Mouse (Mus musculus): ENCODE measurements around the gene Aldh3b2.
"Not testable (repeated sequence)": the region's sequence is repeated elsewhere in the genome, so short reads cannot be mapped to it uniquely, and the experiment has no call there.

The Aldh3b2 gene

DNA sequence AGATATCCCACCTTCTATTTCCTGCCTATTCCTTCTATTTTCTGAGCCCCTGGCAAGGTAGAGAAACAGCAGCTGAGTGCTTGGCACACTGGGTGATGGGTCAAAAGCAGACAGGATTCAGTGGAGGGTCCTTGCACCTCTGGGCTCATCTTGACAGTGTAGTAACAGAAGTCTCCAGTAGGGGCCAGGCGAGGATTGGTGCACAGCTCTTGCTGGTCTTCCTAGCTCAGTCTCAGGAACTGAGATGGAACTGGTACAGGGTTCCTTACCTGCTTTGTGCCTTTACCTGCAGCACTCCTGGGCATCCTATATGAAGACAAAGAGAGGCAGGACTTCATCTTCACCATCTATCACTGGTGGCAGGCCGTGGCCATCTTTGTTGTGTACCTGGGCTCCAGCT, 25.4 kb upstream of the Aldh3b2 start:
- peak; percentile 54 to 65 for DNase-seq (ENCODE audit: low read depth in 2 of 2, low spot score in 2 of 2)

DNA sequence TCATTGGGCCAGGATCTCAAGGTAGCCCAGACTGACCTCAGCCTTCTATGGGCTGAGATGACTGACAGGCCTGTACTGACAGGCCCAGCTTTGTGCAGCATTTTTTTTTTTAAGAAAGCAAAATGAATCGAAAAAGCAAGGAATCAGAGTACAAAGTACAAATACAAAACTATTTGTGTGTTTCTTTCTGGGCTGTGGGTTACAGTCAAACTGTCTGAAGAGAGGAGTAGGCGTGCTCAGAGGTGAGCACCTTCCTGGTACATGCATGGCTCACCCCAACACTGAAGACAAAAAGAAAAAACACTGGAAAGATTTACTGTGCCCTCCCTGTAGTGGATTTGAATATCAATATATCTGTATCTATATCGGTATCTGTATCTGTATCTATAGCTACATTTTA, 24.3 kb upstream of the Aldh3b2 start:
- DNase-seq (ENCODE audit: low read depth in 2 of 2, low spot score in 2 of 2), result no peak

DNA sequence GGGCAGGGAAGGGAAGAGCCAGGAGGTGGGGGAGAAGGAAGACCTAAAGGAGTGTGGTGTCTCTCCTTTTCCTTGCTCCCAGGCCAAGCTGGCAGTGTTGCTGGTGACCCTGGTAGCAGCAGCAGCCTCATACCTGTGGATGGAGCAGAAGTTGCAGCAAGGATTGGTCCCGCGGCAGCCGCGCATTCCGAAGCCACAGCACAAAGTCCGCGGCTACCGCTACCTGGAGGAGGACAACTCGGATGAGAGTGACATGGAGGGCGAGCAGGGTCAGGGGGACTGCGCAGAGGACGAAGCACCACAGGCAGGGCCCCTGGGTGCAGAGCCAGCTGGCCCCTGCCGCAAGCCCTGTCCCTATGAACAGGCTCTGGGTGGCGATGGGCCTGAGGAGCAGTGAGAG, 23.6 kb upstream of the Aldh3b2 start:
- no peak for DNase-seq (ENCODE audit: low read depth in 2 of 2, low spot score in 2 of 2)

GRCm38 (mm10) chr19:3950331-3950730, 21.8 kb upstream of the Aldh3b2 start:
- DNase-seq (ENCODE audit: low read depth in 2 of 2, low spot score in 2 of 2), result no peak

DNA sequence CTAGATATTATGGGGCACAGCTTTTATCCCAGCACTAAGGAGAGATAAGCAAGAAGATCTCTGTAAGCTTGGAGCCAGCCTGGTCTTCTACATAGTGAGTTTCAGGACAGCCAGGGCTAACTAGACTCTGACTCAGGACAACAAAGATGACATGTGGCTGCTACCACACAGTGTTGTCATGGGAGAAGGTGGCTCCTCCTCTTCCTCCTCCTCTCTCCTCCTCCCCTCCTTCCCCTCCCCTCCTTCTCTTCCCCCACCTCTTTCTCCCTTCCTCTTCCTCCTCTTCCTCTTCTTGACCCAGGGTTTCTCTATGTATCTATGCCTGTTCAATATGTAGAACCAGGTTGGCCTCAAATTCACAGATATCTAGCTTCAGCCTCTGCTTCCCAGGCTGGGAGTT, 20.7 kb upstream of the Aldh3b2 start:
- DNase-seq (ENCODE audit: low read depth in 2 of 2, low spot score in 2 of 2), result no peak

- DNase-seq (ENCODE audit: low read depth in 2 of 2, low spot score in 2 of 2), result no peak
Observed at GRCm38 (mm10) chr19:3952099-3952498, 20.0 kb upstream of the Aldh3b2 start.

- no peak for DNase-seq (ENCODE audit: low read depth in 2 of 2, low spot score in 2 of 2)
Observed at GRCm38 (mm10) chr19:3955033-3955432, 17.1 kb upstream of the Aldh3b2 start.

DNA sequence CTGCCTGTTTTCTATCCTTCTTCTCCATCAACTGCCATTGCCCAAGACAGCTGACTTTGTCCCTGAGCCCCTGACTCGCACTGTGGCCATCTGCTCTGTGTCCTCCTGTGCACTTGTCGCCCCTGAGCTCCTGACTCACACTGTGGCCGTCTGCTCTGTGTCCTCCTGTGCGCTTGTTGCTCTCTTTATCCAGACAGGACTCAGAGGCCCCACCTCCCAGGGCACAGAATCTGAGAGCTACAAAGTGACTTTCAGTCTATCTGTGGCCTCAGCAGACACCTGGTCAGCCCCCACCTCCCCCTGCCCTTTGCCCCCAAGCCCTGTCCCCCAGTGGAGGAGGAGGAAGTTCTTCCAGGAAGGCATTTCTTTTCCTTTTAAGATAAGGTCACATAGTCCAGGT, 16.3 kb upstream of the Aldh3b2 start:
- no peak for DNase-seq (ENCODE audit: low read depth in 2 of 2, low spot score in 2 of 2)

DNA sequence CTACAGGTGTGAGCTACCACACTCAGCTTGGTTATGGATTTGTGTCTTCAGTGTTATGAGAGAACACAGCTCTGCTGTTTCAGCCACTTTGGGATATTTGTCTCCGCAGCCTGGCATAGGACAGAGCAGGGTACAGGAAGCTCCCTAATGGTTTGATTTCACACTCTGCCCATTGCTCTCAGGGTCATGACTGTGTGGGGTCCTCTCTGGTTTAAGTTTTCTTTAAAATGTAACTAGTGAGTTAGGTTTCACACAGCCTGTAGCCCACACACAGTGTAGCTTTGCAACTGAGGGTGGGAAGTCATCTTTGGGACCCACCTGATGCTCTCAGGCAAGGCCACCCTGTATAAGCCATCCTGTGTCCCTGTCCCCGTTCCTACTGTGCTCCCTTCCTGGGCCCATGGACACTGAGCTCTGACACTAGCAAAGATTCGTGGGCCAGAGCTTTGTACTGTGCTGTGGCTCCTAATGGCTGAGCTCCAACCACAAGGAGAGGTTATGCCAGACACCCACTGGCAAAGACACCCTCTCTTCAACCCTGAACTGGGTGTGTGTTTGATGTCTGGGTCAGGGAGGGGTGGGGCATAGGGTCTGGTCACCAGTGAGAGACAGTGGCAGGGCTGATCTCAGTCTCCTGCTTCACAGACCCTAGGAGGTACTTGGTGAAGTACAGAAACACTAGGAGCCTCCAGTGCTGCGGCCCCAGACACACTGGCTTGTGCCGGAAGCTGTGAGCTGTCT, 14.7 kb upstream of the Aldh3b2 start:
- not testable (repeated sequence) for DNase-seq (ENCODE audit: low read depth in 2 of 2, low spot score in 2 of 2)

DNA sequence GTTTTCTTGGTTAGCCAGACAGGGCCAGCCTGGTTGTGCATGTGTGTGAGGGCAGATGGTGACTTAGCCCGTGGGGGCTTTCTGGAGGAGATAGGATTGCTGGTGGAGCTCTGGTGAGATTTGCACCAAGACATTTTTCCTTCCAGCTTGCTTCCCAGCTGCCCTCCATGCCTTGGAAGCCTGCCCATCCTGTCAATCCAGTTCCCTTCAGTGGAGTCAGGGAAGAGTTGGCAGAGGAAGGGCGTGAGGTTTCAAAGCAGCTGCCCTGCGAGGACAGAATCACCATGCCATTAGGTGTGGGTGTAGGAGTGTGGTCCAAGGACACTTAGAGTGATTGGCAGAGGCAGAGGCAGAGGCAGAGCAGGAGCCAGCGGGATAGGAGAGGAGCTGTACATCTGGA, 13.7 kb upstream of the Aldh3b2 start, which contains the start of gene Aldh3b3:
Aldh3b3 (plus strand) TSS at position 176 of the 400 bp plus-strand sequence.
- no peak for DNase-seq (ENCODE audit: low read depth in 2 of 2, low spot score in 2 of 2)

DNA sequence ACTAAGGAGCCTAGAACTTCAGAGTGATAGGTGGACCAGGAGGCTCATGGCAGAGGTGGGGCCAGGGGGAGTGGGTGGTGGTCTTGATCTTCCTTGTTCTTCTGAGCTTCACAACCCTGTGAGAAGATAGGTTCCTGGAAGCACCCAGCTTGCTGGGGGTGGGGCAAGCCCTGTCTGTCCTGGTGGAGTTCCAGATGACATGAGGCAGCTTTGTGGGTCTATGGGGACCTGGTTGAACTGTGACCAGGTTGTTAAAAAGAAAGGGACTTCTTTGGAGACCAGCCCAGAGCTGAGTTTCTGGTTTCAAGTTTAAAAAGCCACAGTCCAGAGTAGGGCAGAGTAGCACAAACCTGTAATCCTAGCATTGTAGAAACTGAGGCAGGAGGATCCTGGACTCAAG, 13.1 kb upstream of the Aldh3b2 start:
- DNase-seq (ENCODE audit: low read depth in 2 of 2, low spot score in 2 of 2), result no peak

- no peak for DNase-seq (ENCODE audit: low read depth in 2 of 2, low spot score in 2 of 2)
Observed at GRCm38 (mm10) chr19:3960211-3960610, 11.9 kb upstream of the Aldh3b2 start.

DNA sequence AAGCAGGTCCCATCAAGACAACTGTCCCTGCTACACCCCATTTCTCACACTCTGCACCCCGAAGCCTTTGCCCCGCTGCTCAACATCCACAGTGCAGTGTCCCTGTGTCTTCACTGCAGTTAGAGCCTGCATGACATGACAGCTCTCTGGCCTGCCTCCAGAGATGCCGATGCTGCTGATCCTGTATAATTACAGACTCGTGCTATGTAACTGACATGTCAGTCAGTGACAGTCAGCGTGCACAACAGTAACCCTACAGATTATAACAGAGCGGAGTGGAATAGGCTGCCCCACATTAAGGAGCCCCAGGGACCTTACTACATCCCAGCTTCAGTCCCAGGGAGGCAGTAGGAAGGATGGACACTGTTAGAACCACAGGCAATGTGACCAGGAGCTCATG, 10.3 kb upstream of the Aldh3b2 start:
- not testable (repeated sequence) for DNase-seq (ENCODE audit: low read depth in 2 of 2, low spot score in 2 of 2)

DNA sequence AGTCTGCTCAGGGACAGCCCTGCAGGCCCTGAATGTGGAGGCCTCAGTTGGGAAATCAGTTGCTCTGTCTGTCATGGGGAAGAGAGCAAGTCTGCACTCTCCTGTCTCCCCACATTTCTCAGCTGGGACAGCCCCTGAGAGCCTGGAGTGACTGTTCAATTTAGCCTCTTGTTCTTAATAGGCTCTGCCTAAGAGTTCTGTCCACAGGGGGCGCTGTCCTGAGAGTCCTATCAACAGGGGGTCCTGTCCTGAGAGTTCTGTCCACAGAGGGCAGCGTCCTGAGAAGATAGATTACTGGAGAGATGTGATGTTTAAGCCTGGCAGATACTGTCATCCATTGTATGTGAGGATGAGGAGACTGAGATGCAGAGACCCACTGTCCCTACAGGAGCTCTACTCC, 9.7 kb upstream of the Aldh3b2 start:
- DNase-seq (ENCODE audit: low read depth in 2 of 2, low spot score in 2 of 2), result no peak

DNA sequence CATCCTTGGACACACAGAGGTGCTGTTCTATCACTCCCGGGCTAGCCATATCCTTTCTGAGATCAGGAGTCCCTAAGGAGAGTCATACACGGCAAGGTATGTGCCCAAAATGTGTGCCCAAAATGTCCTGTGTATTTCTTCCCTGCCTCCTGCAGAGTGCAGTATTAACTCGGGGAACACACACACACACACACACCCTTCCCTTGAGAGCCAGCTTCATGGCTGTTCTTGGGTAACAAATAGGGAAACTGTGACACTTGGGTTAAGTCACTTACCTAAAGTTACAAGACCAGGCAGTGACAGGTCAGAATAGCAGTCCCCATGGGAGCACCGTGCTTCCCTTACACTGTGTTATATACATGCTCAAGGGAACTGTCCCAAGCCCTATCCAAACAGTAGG, 8.1 kb upstream of the Aldh3b2 start:
- DNase-seq (ENCODE audit: low read depth in 2 of 2, low spot score in 2 of 2), result no peak

GRCm38 (mm10) chr19:3966330-3967075, 5.6 kb upstream of the Aldh3b2 start:
- no peak for DNase-seq (ENCODE audit: low read depth in 2 of 2, low spot score in 2 of 2)

DNA sequence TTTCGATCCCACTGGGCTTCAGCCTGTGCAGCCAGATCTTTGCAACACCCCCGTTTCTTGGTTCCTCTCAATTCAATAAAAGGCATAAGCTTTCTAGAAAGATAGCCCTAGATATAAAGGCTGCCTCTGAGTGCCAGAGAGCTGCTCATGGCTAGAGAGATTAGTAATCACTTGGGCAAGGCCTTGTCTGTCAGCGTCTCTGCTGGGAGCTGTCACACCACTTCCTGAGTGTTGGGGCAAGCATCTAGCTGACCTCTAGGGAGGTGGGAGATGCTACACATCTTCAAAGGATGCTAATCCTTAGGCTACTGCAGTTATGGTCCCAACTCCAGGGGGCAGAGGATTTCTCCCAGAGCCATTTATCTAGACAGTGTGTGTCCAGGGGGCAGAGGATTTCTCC, 4.9 kb upstream of the Aldh3b2 start:
- no peak for DNase-seq (ENCODE audit: low read depth in 2 of 2, low spot score in 2 of 2)

- not testable (repeated sequence) for DNase-seq (ENCODE audit: low read depth in 2 of 2, low spot score in 2 of 2)
Observed at GRCm38 (mm10) chr19:3974608-3975007, 2.5 kb downstream of the Aldh3b2 start.

GRCm38 (mm10) chr19:3975866-3976265, 3.7 kb downstream of the Aldh3b2 start:
- no peak for DNase-seq (ENCODE audit: low read depth in 2 of 2, low spot score in 2 of 2)

DNA sequence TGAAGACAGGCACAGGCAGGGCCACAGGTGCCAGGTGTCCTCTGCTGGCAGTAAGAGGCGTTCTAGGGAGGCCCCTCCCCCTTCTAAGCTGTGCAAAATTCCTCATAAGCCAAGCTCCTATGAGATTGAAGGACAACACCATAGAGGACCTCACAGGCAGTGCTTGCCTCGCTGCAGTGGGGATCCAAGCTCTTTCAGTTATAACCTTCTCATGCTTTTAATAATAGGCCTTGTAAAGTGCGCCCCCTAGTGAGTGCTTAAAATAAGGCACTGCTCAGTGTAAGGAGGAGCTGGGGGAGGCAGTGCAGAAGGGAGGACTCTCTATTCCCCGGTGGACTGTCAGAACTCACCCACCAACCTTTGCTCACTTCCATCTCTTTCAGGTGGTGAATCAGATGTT, 8.2 kb downstream of the Aldh3b2 start:
- peak; percentile 70 to 81 for DNase-seq (ENCODE audit: low read depth in 2 of 2, low spot score in 2 of 2)

- no peak for DNase-seq (ENCODE audit: low read depth in 2 of 2, low spot score in 2 of 2)
Observed at GRCm38 (mm10) chr19:3980917-3981316, 8.8 kb downstream of the Aldh3b2 start.

GRCm38 (mm10) chr19:3983527-3984200, 11.5 kb downstream of the Aldh3b2 start:
- no peak for DNase-seq (ENCODE audit: low read depth in 2 of 2, low spot score in 2 of 2)
